Mouse (Mus musculus) megakaryocyte, embryonic 14.5 days (primary cell): ENCODE measurements around the gene Wdr62. TPM values are rescaled to one million over a fixed set of nuclear protein-coding genes. Genes with fewer than 3 reads are reported as not detected.
"Not testable (repeated sequence)": the region's sequence is repeated elsewhere in the genome, so short reads cannot be mapped to it uniquely, and the experiment has no call there.

ENCODE experiments used
- H3K27me3 ChIP-seq: replicated peaks from 2 replicates; pipeline ENCODE3; 2012; ENCODE audit warnings: inconsistent platforms
- H3K36me3 ChIP-seq: replicated peaks from 2 replicates; pipeline ENCODE3; 2012; ENCODE audit warnings: low read length, inconsistent platforms, mixed read lengths
- H3K4me1 ChIP-seq: 2 replicates; pipeline ENCODE4 v1.6.1; 2012; ENCODE audit warnings: inconsistent platforms
- H3K4me3 ChIP-seq: replicated peaks from 2 replicates; pipeline ENCODE3; 2012; ENCODE audit warnings: moderate library complexity, mild to moderate bottlenecking, inconsistent platforms
- H3K9me3 ChIP-seq: 2 replicates; pipeline ENCODE4 v1.6.1; 2012; ENCODE audit warnings: inconsistent platforms
- FLI1 ChIP-seq: IDR thresholded peaks from 2 replicates; pipeline ENCODE4 v1.6.1; 2012; ENCODE audit warnings: low read length, inconsistent platforms, mixed read lengths
- GATA1 ChIP-seq: IDR thresholded peaks from 3 replicates; pipeline ENCODE4 v1.6.1; 2012; ENCODE audit warnings: mixed read lengths, low read length, inconsistent platforms, borderline replicate concordance
- polyA plus RNA-seq: library from polyadenylated mRNA; stranded (reverse); fragments of >175 nt; gene quantifications from 2 replicates; pipeline ENCODE4 v1.2.3, GENCODE M21; 2012; ENCODE audit warnings: low replicate concordance; ENCODE audit not compliant: insufficient read depth

Gene Wdr62
- polyA plus RNA-seq, 1 experiment = 35.7 TPM

DNA sequence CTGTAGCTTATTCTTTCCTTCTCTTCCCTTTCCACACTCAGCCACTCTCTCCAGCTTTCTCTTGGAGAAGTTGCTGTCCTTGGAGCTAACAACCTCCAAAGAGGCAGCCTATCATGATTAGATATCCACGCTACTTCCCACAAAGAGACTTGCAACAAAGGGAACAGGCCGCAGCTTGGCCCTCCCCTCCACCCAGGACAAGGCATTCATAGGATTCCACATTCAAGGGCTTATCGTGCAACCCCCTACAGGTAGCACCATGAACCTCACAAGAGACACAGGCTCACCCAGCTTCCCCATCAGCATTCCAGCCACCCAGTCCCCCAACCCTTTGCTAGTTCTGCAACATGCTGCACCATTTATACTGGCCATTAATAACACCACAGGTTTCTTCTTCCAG is 13.4 kb downstream of the Wdr62 start:
- TF ChIP-seq GATA1 (no peak), FLI1 (no peak)
- H3K36me3 ChIP-seq = peaks cover 86% of the 10 kb centered on the region
- no peaks in the 10 kb centered on the region for H3K9me3 ChIP-seq
- peaks cover 11% of the 10 kb centered on the region; the same call in 1 of the 2 replicates for H3K4me1 ChIP-seq
- H3K4me3 ChIP-seq = no peak overlapping the region
- no peaks in the 10 kb centered on the region for H3K27me3 ChIP-seq

DNA sequence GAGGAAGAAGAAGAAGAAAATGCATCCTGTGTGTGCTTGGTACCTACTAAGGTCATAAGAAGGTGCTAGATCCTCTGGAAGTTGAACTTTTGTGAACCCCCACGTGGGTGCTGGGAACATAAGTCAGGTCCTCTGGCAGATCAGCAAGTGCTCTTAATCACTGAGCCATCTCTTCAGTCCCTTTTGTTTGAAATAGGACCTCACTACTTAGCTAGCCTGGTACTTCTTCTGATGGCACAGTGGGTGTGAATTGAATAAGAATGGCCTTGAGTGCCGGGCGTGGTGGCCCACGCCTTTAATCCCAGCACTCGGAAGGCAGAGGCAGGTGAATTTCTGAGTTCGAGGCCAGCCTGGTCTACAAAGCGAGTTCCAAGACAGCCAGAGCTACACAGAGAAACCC is 14.3 kb downstream of the Wdr62 start:
- Histone ChIP-seq H3K36me3 (peaks cover 87% of the 10 kb centered on the region), H3K9me3 (no peaks in the 10 kb centered on the region), H3K4me1 (peaks cover 11% of the 10 kb centered on the region; the same call in 1 of the 2 replicates), H3K27me3 (no peaks in the 10 kb centered on the region), H3K4me3 (no peak overlapping the region)
- no peak for TF ChIP-seq FLI1
- no peak for TF ChIP-seq GATA1

DNA sequence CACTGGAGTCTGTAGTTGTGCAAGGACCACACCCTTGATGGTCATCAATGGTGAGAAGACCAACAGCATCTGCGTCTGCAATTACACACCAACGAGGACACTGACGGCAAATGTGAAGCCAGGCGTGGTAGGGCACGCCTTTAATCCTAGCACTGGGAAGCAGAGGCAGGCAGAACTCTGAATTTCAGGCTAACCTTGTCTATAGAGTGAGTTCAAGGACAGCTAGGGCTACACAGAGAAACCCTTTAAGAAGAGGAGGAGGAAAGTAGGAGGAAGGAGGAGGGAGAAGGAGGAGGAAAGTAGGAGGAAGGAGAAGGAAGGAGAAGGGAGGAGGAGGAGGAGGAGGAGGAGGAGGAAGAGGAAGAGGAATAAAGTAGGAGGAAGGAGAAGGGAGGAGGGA is 14.7 kb downstream of the Wdr62 start:
- TF ChIP-seq GATA1 (no peak), FLI1 (no peak)
- H3K9me3 ChIP-seq = no peaks in the 10 kb centered on the region
- no peak overlapping the region for H3K4me3 ChIP-seq
- peaks cover 11% of the 10 kb centered on the region; the same call in 1 of the 2 replicates for H3K4me1 ChIP-seq
- peaks cover 85% of the 10 kb centered on the region for H3K36me3 ChIP-seq
- H3K27me3 ChIP-seq = no peaks in the 10 kb centered on the region

DNA sequence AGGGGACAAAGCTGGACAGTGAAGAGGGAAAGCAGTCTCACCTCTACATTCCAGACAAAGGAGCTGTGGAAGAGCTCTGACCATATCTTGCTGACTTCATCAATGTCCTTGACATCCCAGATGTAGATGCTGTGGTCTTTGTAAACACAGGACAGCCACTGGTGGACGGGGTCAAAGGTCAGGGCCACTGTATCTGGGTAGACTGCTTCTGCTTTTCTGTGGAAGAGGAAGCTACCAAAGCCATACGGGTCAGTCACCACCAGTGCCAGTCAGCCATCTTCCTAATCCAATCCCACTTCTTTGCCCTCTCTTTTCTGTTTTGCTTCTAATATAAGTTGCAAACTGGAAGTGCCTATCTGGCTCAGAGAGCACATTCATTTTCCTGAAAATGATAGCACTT is 15.2 kb downstream of the Wdr62 start:
- Histone ChIP-seq H3K4me1 (peaks cover 11% of the 10 kb centered on the region; the same call in 1 of the 2 replicates), H3K4me3 (no peak overlapping the region), H3K36me3 (peaks cover 83% of the 10 kb centered on the region), H3K9me3 (no peaks in the 10 kb centered on the region), H3K27me3 (no peaks in the 10 kb centered on the region)
- TF ChIP-seq GATA1 = no peak
- no peak for TF ChIP-seq FLI1

GRCm38 (mm10) chr7:30251956-30252954 is 28.0 kb downstream of the Wdr62 start:
- H3K36me3 ChIP-seq = peaks cover 92% of the 10 kb centered on the region
- H3K4me1 ChIP-seq = peaks cover 14% of the 10 kb centered on the region
- TF ChIP-seq GATA1 (no peak), FLI1 (no peak)
- no peaks in the 10 kb centered on the region for H3K27me3 ChIP-seq
- no peak overlapping the region for H3K4me3 ChIP-seq
- no peaks in the 10 kb centered on the region for H3K9me3 ChIP-seq

GRCm38 (mm10) chr7:30237374-30237773 is 42.8 kb downstream of the Wdr62 start:
- H3K4me1 ChIP-seq = peaks cover 39% of the 10 kb centered on the region
- H3K36me3 ChIP-seq = peaks cover 58% of the 10 kb centered on the region
- not testable (repeated sequence) for H3K4me3 ChIP-seq, H3K9me3 ChIP-seq, H3K27me3 ChIP-seq

DNA sequence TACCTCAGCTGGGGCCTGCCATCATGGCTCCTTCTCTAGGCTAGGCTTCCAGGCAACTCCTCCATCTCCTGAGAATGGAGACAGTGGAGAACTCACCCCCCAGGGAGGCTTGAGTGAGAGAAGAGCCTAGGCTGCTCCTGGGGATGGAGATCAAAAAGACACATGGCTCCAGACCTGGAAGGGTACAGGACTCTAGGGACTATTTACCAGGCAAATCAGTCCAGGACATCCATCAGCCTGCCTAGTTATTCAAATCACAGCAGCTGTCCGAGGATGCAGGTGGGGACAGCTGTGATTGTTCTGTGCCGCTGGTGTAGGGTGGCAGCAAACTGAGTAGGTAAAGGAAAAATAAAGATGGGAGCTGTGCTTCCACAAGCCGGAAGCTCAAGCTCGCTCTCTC is 44.6 kb downstream of the Wdr62 start, which contains the start of gene Ovol3:
Ovol3 (minus strand) TSS at position 101 of the 400 bp plus-strand sequence.
- no peak for TF ChIP-seq GATA1
- TF ChIP-seq FLI1 = no peak

DNA sequence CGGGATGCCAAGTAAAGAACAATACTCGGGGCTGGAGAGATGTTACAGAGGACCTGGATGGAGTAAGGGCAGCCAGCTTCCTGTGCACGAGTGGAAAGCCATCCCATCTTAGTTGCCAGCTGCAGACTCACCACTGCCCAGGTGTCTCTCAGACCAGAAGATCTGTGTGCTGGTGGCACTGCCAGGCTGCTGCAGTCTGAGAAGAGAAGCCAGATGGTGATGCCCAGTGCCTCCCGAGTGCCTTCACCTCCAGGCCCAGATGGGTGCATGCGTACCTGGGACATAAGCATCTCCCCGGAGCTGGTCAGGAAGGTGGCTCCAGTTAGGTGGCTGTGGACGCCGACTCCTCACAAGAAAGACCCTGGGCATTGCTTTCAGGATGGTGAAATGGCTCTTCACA is 45.1 kb downstream of the Wdr62 start:
- Histone ChIP-seq H3K4me1 (peaks cover 42% of the 10 kb centered on the region), H3K9me3 (peaks cover 6% of the 10 kb centered on the region; the same call in 1 of the 2 replicates), H3K36me3 (peaks cover 38% of the 10 kb centered on the region), H3K27me3 (no peaks in the 10 kb centered on the region), H3K4me3 (peak overlapping the region; percentile 1)
- no peak for TF ChIP-seq FLI1
- TF ChIP-seq GATA1 = no peak

More for the DNA sequence above, 44.6 kb downstream of the Wdr62 start, which contains the start of gene Ovol3:
- no peaks in the 10 kb centered on the region for H3K27me3 ChIP-seq
- H3K36me3 ChIP-seq = peaks cover 41% of the 10 kb centered on the region
- peak within 1 kb of the TSS; percentile 1 for H3K4me3 ChIP-seq
- H3K4me1 ChIP-seq = peaks cover 39% of the 10 kb centered on the region
- H3K9me3 ChIP-seq = peaks cover 6% of the 10 kb centered on the region; the same call in 1 of the 2 replicates

DNA sequence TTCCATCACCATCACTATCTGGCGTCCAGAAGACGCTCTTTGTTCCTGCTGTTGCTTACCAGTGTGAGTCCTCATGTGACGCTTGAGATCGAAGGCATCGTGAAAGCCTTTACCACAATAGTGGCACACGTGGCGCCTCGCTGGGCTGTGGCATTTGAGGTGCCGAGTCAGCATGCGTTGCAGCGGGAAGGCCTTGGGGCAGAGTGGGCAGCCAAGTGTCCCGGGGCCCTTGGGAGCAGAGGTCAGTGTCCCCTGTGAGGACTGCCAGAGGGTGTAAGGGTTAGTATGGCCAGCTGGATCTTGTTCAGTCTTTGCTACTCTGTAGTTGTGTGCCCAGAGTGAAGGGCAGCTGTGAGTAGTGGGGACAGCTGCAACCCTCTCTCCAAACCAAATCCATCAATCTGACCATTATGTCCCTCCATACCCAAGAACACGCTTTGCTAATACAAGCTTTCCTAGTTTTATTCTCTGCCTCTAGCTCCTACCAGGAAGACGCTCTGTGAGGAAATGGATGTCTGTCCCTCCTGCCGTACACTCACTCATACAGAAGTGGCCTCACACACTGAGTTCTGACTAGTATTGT is 45.9 kb downstream of the Wdr62 start:
- TF ChIP-seq FLI1 = no peak
- TF ChIP-seq GATA1 = no peak
- Histone ChIP-seq H3K36me3 (peaks cover 38% of the 10 kb centered on the region), H3K4me3 (no peak overlapping the region)

DNA sequence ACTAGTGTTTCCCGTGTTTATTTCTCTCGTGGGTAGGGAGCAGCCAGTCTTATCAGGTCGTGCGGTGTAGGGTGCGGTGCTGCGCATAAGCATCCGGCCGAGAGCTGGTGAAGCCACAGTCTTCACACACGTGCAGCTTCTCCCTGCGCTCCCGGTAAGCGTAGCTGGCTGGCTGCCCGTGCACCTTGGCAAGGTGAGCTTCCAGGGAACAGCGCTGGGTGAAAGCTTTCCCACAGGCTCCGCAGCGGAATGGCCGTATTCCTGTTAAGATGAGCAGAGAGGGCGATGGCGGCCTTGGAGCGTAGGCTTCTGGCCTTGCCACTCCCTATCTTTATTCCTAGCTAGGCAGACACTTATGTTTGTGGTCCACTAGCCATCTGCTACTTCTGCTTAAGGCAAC is 46.8 kb downstream of the Wdr62 start:
- no peak for TF ChIP-seq GATA1
- no peak for TF ChIP-seq FLI1
- Histone ChIP-seq H3K27me3 (no peaks in the 10 kb centered on the region), H3K4me1 (peaks cover 38% of the 10 kb centered on the region), H3K9me3 (peaks cover 6% of the 10 kb centered on the region; the same call in 1 of the 2 replicates), H3K4me3 (peak overlapping the region; percentile 62), H3K36me3 (peaks cover 43% of the 10 kb centered on the region)

More for the DNA sequence above, 45.9 kb downstream of the Wdr62 start:
- H3K9me3 ChIP-seq = peaks cover 6% of the 10 kb centered on the region; the same call in 1 of the 2 replicates
- H3K4me1 ChIP-seq = peaks cover 42% of the 10 kb centered on the region
- H3K27me3 ChIP-seq = no peaks in the 10 kb centered on the region
